Mouse (Mus musculus): Measurements from ENCODE around the gene Orai1. TPM values are rescaled to one million over a fixed set of nuclear protein-coding genes. Genes with fewer than 3 reads are reported as not detected.

Gene Orai1
- polyA plus RNA-seq, 1 experiment, result 63.2 TPM

GRCm38 (mm10) chr5:122978970-122979369 is 35.9 kb upstream of the Orai1 start:
- H3K36me3 ChIP-seq (ENCODE audit: control insufficient read depth, insufficient read depth, low read length), result no peaks in the 10 kb centered on the region
- DNase-seq, result no peak
- no peaks in the 10 kb centered on the region for H3K27me3 ChIP-seq (replicated peaks; ENCODE audit: control insufficient read depth, insufficient read depth, low read length)
- H3K27ac ChIP-seq (ENCODE audit: insufficient read depth, low read depth, low read length), result no peak overlapping the region
- H3K4me3 ChIP-seq (ENCODE audit: insufficient read depth, low read depth, low read length), result no peak overlapping the region
- TF ChIP-seq CTCF (conservative IDR thresholded peaks at IDR 0.05; ENCODE audit: insufficient read depth, insufficient read length, low read depth, low read length) (no peak), POLR2A (IDR thresholded peaks at IDR 0.05; ENCODE audit: low read depth, low read length) (no peak)
- no peaks in the 10 kb centered on the region for H3K4me1 ChIP-seq (ENCODE audit: control insufficient read depth, insufficient read depth, low read length)
- WGBS, result 56% methylated on average over 8 of the region's 8 CpGs

- TF ChIP-seq CTCF (conservative IDR thresholded peaks at IDR 0.05; ENCODE audit: insufficient read depth, insufficient read length, low read depth, low read length) (no peak), POLR2A (IDR thresholded peaks at IDR 0.05; ENCODE audit: low read depth, low read length) (no peak)
These were observed 30.4 kb upstream of the Orai1 start for GRCm38 (mm10) chr5:122984483-122984882.

GRCm38 (mm10) chr5:122985276-122985675 is 29.6 kb upstream of the Orai1 start:
- no peak for DNase-seq
- WGBS, result 96% methylated on average over 3 of the region's 3 CpGs
- H3K4me1 ChIP-seq (ENCODE audit: control insufficient read depth, insufficient read depth, low read length), result no peaks in the 10 kb centered on the region
- no peaks in the 10 kb centered on the region for H3K36me3 ChIP-seq (ENCODE audit: control insufficient read depth, insufficient read depth, low read length)
- no peak for TF ChIP-seq CTCF (conservative IDR thresholded peaks at IDR 0.05; ENCODE audit: insufficient read depth, insufficient read length, low read depth, low read length)
- no peak for TF ChIP-seq POLR2A (IDR thresholded peaks at IDR 0.05; ENCODE audit: low read depth, low read length)
- no peaks in the 10 kb centered on the region for H3K27me3 ChIP-seq (replicated peaks; ENCODE audit: control insufficient read depth, insufficient read depth, low read length)
- no peak overlapping the region for H3K27ac ChIP-seq (ENCODE audit: insufficient read depth, low read depth, low read length)
- H3K4me3 ChIP-seq (ENCODE audit: insufficient read depth, low read depth, low read length), result no peak overlapping the region

More at GRCm38 (mm10) chr5:122984483-122984882, 30.4 kb upstream of the Orai1 start:
- 95% methylated on average over 5 of the region's 5 CpGs for WGBS
- Histone ChIP-seq H3K36me3 (ENCODE audit: control insufficient read depth, insufficient read depth, low read length) (no peaks in the 10 kb centered on the region), H3K27me3 (replicated peaks; ENCODE audit: control insufficient read depth, insufficient read depth, low read length) (no peaks in the 10 kb centered on the region), H3K4me3 (ENCODE audit: insufficient read depth, low read depth, low read length) (no peak overlapping the region), H3K4me1 (ENCODE audit: control insufficient read depth, insufficient read depth, low read length) (no peaks in the 10 kb centered on the region), H3K27ac (ENCODE audit: insufficient read depth, low read depth, low read length) (no peak overlapping the region)
- no peak for DNase-seq

- Histone ChIP-seq H3K36me3 (ENCODE audit: control insufficient read depth, insufficient read depth, low read length) (no peaks in the 10 kb centered on the region), H3K4me1 (ENCODE audit: control insufficient read depth, insufficient read depth, low read length) (no peaks in the 10 kb centered on the region), H3K27me3 (replicated peaks; ENCODE audit: control insufficient read depth, insufficient read depth, low read length) (no peaks in the 10 kb centered on the region), H3K4me3 (ENCODE audit: insufficient read depth, low read depth, low read length) (no peak overlapping the region), H3K27ac (ENCODE audit: insufficient read depth, low read depth, low read length) (no peak overlapping the region)
- TF ChIP-seq CTCF (conservative IDR thresholded peaks at IDR 0.05; ENCODE audit: insufficient read depth, insufficient read length, low read depth, low read length), result no peak
- no peak for TF ChIP-seq POLR2A (IDR thresholded peaks at IDR 0.05; ENCODE audit: low read depth, low read length)
- 80% methylated on average over 8 of the region's 8 CpGs for WGBS
- no peak for DNase-seq
These were observed 28.8 kb upstream of the Orai1 start for GRCm38 (mm10) chr5:122986091-122986493.

GRCm38 (mm10) chr5:122987211-122988020 is 27.5 kb upstream of the Orai1 start:
- TF ChIP-seq CTCF (conservative IDR thresholded peaks at IDR 0.05; ENCODE audit: insufficient read depth, insufficient read length, low read depth, low read length) (no peak), POLR2A (IDR thresholded peaks at IDR 0.05; ENCODE audit: low read depth, low read length) (no peak)
- H3K4me1 ChIP-seq (ENCODE audit: control insufficient read depth, insufficient read depth, low read length), result no peaks in the 10 kb centered on the region
- no peaks in the 10 kb centered on the region for H3K36me3 ChIP-seq (ENCODE audit: control insufficient read depth, insufficient read depth, low read length)
- H3K27ac ChIP-seq (ENCODE audit: insufficient read depth, low read depth, low read length), result no peak overlapping the region
- no peaks in the 10 kb centered on the region for H3K27me3 ChIP-seq (replicated peaks; ENCODE audit: control insufficient read depth, insufficient read depth, low read length)
- H3K4me3 ChIP-seq (ENCODE audit: insufficient read depth, low read depth, low read length), result peak overlapping the region; percentile 97
- 26% methylated on average over 39 of the region's 39 CpGs for WGBS
- DNase-seq, result peak; percentile 19

- no peaks in the 10 kb centered on the region for H3K27me3 ChIP-seq (replicated peaks; ENCODE audit: control insufficient read depth, insufficient read depth, low read length)
- peak; percentile 45 for DNase-seq
These were observed 26.7 kb upstream of the Orai1 start for GRCm38 (mm10) chr5:122988021-122988751.

GRCm38 (mm10) chr5:122989001-122989525 is 25.8 kb upstream of the Orai1 start:
- Histone ChIP-seq H3K36me3 (ENCODE audit: control insufficient read depth, insufficient read depth, low read length) (no peaks in the 10 kb centered on the region), H3K27ac (ENCODE audit: insufficient read depth, low read depth, low read length) (peak overlapping the region; percentile 39; the same call in 1 of the 2 replicates), H3K4me3 (ENCODE audit: insufficient read depth, low read depth, low read length) (peak overlapping the region; percentile 80), H3K27me3 (replicated peaks; ENCODE audit: control insufficient read depth, insufficient read depth, low read length) (no peaks in the 10 kb centered on the region), H3K4me1 (ENCODE audit: control insufficient read depth, insufficient read depth, low read length) (no peaks in the 10 kb centered on the region)
- TF ChIP-seq POLR2A (IDR thresholded peaks at IDR 0.05; ENCODE audit: low read depth, low read length), result no peak
- TF ChIP-seq CTCF (conservative IDR thresholded peaks at IDR 0.05; ENCODE audit: insufficient read depth, insufficient read length, low read depth, low read length), result no peak
- under 1% methylated on average over 39 of the region's 39 CpGs for WGBS
- DNase-seq, result peak; percentile 74

More at GRCm38 (mm10) chr5:122988021-122988751, 26.7 kb upstream of the Orai1 start:
- H3K4me3 ChIP-seq (ENCODE audit: insufficient read depth, low read depth, low read length), result peak overlapping the region; percentile 97
- no peaks in the 10 kb centered on the region for H3K36me3 ChIP-seq (ENCODE audit: control insufficient read depth, insufficient read depth, low read length)
- H3K27ac ChIP-seq (ENCODE audit: insufficient read depth, low read depth, low read length), result no peak overlapping the region
- no peaks in the 10 kb centered on the region for H3K4me1 ChIP-seq (ENCODE audit: control insufficient read depth, insufficient read depth, low read length)
- no peak for TF ChIP-seq CTCF (conservative IDR thresholded peaks at IDR 0.05; ENCODE audit: insufficient read depth, insufficient read length, low read depth, low read length)
- TF ChIP-seq POLR2A (IDR thresholded peaks at IDR 0.05; ENCODE audit: low read depth, low read length), result no peak
- WGBS, result under 1% methylated on average over 41 of the region's 41 CpGs
